Mouse (Mus musculus) forebrain, embryonic 12.5 days (tissue): Measurements from ENCODE around the gene Sox5. TPM values are rescaled to one million over a fixed set of nuclear protein-coding genes. Genes with fewer than 3 reads are reported as not detected.

Source experiments
- ATAC-seq: fragments of 200-750 bp; cut with Nextera tagmentation; 2 replicates; pipeline ENCODE4 v1.8.0; 2017; ENCODE audit warnings: moderate TSS enrichment; ENCODE audit not compliant: low FRiP score
- H3K27ac ChIP-seq: fragments of 300-500 bp; sonication (generic); 2 replicates; pipeline ENCODE4 v1.5.1; 2016; ENCODE audit warnings: mild to moderate bottlenecking
- H3K27me3 ChIP-seq: fragments of 300-500 bp; sonication (generic); 2 replicates; pipeline ENCODE4 v1.6.1; 2016; ENCODE audit warnings: mild to moderate bottlenecking
- H3K36me3 ChIP-seq: fragments of 300-500 bp; sonication (generic); replicated peaks from 2 replicates; pipeline ENCODE4 v1.6.1; 2016; ENCODE audit warnings: mild to moderate bottlenecking
- H3K4me1 ChIP-seq: fragments of 300-500 bp; sonication (generic); 2 replicates; pipeline ENCODE4 v1.6.1; 2016
- H3K4me2 ChIP-seq: fragments of 300-500 bp; sonication (generic); 2 replicates; pipeline ENCODE4 v1.6.1; 2016; ENCODE audit warnings: mild to moderate bottlenecking, moderate library complexity
- H3K4me3 ChIP-seq: fragments of 300-500 bp; sonication (generic); replicated peaks from 2 replicates; pipeline ENCODE4 v1.5.1; 2016; ENCODE audit warnings: mild to moderate bottlenecking
- H3K9ac ChIP-seq: fragments of 300-500 bp; sonication (generic); 2 replicates; pipeline ENCODE4 v1.6.1; 2016; ENCODE audit warnings: mild to moderate bottlenecking
- H3K9me3 ChIP-seq: fragments of 300-500 bp; sonication (generic); 2 replicates; pipeline ENCODE4 v1.6.1; 2016
- whole genome bisulfite sequencing: fragments of 180-500 bp; shearing (Covaris S2); methylation state at CpG from one replicate; pipeline ENCODE4 v1.1.7; 2016; 5-methylcytosine and 5-hydroxymethylcytosine counted together
- polyA plus RNA-seq: library from polyadenylated mRNA; unstranded; fragments of >200 nt; fragmentation: Nextera tagmentation; extraction: Ambion mirVana; gene quantifications from 2 replicates; pipeline ENCODE4 v1.2.1, GENCODE M21; 2016

Sox5 gene
- polyA plus RNA-seq, 1 experiment from 2014 or later, result 89.0 TPM

DNA sequence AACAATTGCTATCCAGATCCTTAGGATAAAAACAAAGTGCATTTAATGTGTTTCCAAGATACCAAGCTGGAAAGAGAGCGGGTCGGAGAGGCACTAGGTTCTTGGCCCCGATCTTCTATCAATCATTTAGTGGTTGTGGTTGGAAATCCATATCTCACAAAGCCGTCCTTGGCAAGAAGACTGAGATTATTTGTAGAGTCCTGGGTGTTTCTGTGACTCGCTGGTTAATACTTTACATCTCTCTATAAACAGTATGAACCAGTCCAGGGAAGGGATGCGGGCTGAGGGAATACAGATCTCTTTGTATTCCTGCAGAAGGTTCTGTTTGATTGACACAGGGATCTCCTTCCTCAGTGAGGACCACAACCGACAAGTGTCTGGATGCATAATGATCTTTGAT, 714.3 kb downstream of the Sox5 start:
- Histone ChIP-seq H3K27me3 (no peaks in the 10 kb centered on the region), H3K36me3 (no peaks in the 10 kb centered on the region), H3K4me2 (no peak overlapping the region), H3K9me3 (no peaks in the 10 kb centered on the region), H3K4me1 (no peaks in the 10 kb centered on the region), H3K4me3 (no peak overlapping the region), H3K9ac (no peak overlapping the region), H3K27ac (no peak overlapping the region)
- no peak for ATAC-seq
- 90% methylated on average over 7 of the region's 7 CpGs for WGBS

DNA sequence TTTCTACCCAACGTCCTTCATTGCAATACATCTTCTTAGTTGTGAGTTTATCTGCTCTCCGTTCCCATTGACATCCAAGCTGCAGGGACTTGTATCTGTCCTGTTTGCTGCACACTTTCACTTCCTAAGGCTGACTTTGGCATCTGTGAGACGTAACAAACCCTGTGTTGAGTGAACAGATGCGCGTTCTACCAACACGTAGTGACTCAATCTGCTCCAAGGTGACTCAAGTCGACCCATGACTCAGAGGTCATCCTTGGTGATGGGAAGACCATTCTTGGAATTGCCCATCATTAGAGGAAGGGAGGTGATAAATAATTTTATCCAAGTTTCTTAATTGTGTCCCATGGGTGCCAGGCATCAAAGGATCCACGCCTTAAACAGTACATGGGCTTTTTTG, 719.3 kb downstream of the Sox5 start:
- 93% methylated on average over 8 of the region's 8 CpGs for WGBS
- Histone ChIP-seq H3K27me3 (no peaks in the 10 kb centered on the region), H3K4me1 (peaks cover 3% of the 10 kb centered on the region; the same call in 1 of the 2 replicates), H3K9ac (no peak overlapping the region), H3K4me2 (no peak overlapping the region), H3K9me3 (no peaks in the 10 kb centered on the region), H3K4me3 (no peak overlapping the region), H3K36me3 (no peaks in the 10 kb centered on the region), H3K27ac (no peak overlapping the region)
- ATAC-seq, result no peak

DNA sequence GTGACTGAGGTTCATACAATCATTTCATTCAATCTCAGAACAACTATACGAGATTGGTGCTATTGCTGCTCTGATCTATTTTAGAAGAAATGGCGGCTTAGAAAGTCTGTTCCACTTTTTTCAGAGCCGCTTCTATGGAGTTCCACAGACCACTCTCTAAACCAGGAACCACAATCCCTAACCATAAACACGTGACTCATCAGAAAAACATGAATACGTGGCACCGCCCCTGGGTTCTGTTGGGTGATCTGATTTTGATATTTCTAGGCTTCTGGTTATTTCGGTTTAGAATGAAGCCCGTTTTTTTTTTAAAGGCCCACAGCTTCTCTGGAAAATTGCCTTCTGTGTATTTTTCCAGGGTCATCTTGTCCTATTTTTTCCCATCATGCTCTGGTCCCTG, 720.0 kb downstream of the Sox5 start:
- H3K9me3 ChIP-seq, result no peaks in the 10 kb centered on the region
- WGBS, result 95% methylated on average over 8 of the region's 8 CpGs
- no peaks in the 10 kb centered on the region for H3K36me3 ChIP-seq
- no peak overlapping the region for H3K4me2 ChIP-seq
- no peak overlapping the region for H3K4me3 ChIP-seq
- no peak overlapping the region for H3K9ac ChIP-seq
- no peaks in the 10 kb centered on the region for H3K27me3 ChIP-seq
- no peak for ATAC-seq
- no peak overlapping the region for H3K27ac ChIP-seq
- peaks cover 9% of the 10 kb centered on the region for H3K4me1 ChIP-seq

DNA sequence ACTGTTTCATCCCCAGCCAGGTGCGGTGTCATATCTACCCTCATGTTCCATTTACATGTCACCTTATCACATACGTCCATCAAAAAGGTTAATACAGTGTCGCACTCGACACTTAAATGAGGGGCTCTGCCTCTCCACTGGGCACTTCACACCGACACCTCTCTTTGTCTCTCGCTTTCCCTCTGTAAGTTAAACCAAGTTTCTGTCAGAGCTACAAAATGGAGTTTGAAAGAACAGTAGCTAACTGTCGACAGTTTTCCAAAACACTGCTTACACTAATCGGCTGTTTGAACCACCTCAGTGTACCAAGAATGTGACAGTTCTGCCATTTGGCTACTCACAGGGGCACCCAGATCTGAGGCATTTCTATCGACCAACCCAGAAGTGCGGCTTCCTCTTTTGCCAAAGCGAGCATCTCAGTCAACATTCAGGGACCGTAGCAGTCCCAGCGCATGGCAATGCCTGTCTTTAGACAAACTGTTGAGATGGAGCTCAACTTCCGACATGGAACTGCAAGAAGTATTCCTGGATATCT, 724.6 kb downstream of the Sox5 start:
- H3K4me3 ChIP-seq, result no peak overlapping the region
- H3K9ac ChIP-seq, result no peak overlapping the region
- no peak overlapping the region; the same call in 1 of the 2 replicates for H3K4me2 ChIP-seq
- WGBS, result 57% methylated on average over 14 of the region's 14 CpGs
- H3K36me3 ChIP-seq, result no peaks in the 10 kb centered on the region
- peak; percentile 72 for ATAC-seq
- H3K27ac ChIP-seq, result peak overlapping the region; percentile 85
- H3K27me3 ChIP-seq, result no peaks in the 10 kb centered on the region
- H3K9me3 ChIP-seq, result no peaks in the 10 kb centered on the region
- peaks cover 23% of the 10 kb centered on the region for H3K4me1 ChIP-seq

DNA sequence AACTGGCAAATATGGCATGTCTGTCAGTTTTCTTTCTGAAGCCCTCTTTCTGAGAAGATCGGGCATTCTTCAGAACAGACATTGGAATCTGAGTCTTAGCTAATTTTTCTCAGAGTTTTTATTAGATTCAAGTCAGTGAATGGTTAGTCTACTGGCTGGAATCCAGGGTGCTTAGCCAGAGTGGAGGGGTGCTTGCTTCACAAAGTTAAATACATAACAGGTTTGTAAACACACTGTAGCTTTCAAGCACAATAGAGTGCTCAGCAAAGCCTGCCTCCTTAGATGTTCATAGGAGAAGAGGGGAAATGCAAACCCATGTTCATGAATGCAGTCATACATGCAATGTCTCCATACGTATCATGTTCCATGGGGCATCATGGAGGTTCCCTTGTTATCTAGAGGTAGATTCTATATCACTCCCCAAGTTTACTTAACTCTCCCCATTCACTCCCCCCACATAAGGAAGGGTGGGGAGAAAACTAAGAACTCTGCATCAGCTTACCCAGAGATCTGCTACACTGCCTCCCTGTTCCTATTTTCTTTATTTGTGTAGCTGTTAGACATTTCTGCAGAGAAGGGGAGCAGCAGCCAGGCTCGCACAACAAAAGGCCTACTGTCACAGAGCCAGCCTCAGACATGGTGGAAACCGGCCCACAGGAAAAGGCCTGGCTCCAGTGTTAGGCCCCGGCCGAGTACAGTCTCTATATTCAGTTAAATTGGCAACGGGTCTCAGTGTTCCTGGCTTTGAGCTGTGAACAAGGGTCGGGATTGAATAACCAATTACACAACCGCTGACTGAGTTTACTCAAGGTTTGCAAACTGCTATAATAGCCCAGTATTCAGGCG, 725.3 kb downstream of the Sox5 start:
- Histone ChIP-seq H3K27me3 (no peaks in the 10 kb centered on the region), H3K9ac (no peak overlapping the region), H3K4me2 (no peak overlapping the region; the same call in 1 of the 2 replicates), H3K4me3 (no peak overlapping the region), H3K4me1 (peaks cover 23% of the 10 kb centered on the region), H3K36me3 (no peaks in the 10 kb centered on the region), H3K27ac (peak overlapping the region; percentile 85), H3K9me3 (no peaks in the 10 kb centered on the region)
- WGBS, result 37% methylated on average over 10 of the region's 10 CpGs
- ATAC-seq, result peak; percentile 89

DNA sequence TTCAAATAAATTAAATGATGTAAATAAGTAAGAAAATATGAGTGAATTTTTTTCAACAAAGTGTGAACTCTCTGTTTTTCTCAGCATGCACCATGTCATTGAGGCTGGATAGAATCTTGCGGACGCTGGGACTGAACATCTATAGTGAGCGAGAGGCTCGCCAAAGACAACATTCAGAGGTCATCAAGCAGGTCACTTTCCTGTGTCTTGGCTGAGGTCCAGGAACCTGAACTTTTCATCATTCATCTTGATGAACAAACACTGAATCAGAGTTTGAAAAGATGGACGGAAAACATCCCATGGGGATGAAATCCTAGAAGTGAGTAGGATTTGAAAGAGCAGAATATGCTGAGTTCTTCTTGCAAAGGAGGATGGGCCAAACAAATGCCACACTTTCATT, 729.3 kb downstream of the Sox5 start:
- Histone ChIP-seq H3K36me3 (no peaks in the 10 kb centered on the region), H3K27me3 (no peaks in the 10 kb centered on the region), H3K4me1 (peaks cover 21% of the 10 kb centered on the region), H3K9ac (no peak overlapping the region), H3K27ac (no peak overlapping the region), H3K9me3 (no peaks in the 10 kb centered on the region), H3K4me2 (no peak overlapping the region), H3K4me3 (no peak overlapping the region)
- WGBS, result 86% methylated on average over 5 of the region's 5 CpGs
- ATAC-seq, result no peak

DNA sequence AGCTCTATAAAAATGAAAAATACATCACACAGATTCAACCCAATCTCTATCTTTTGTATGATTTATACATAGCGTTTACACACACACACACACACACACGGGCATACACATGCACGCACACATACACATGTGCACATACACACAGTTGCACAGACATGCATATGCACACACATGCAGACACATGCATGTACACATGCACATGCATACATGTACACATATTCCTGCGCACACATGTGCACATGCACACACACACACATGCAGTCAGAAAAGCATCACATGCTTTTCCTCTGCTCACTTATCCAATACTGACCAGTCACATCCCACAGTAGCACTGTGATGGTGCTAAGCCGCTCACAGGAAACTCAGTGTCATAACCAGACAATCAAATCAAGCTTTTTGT, 730.5 kb downstream of the Sox5 start:
- H3K9ac ChIP-seq, result no peak overlapping the region
- no peaks in the 10 kb centered on the region for H3K36me3 ChIP-seq
- H3K27ac ChIP-seq, result no peak overlapping the region
- no peaks in the 10 kb centered on the region for H3K27me3 ChIP-seq
- peaks cover 9% of the 10 kb centered on the region for H3K4me1 ChIP-seq
- no peaks in the 10 kb centered on the region for H3K9me3 ChIP-seq
- no peak overlapping the region for H3K4me2 ChIP-seq
- ATAC-seq, result no peak
- H3K4me3 ChIP-seq, result no peak overlapping the region
- 98% methylated on average over 5 of the region's 5 CpGs for WGBS

DNA sequence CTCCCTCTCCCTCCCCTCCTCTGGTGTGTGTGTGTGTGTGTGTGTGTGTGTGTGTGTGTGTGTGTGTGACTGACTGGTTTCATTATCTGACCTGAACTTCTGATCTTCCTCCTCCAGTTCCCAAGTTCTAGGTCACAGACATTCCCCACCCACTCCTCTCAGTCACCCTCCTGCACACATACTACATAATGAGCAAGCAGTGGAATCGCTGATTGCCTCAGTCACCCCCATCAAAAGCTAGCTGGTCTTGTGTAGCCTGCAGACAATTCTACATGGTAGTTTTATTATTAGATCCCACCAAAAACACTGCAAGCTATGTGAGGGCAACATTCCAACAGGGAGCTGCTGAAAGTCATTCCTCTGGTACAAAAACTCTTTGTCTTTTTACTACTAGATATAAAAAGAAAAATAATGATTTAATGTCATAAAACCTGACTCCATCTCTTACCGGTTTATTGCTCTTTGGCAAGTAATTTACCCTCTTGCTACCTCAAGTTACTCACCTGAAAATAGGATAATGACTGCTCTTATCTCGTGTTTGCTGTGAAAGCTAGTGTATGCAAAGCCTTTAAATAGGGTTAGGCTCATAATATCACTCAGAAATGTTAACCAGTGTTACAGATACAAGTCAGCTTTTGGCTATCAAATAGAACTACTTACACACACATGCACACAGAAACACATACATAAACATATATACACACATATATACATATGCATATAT, 733.4 kb downstream of the Sox5 start:
- peaks cover 23% of the 10 kb centered on the region for H3K4me1 ChIP-seq
- H3K4me3 ChIP-seq, result no peak overlapping the region
- H3K9ac ChIP-seq, result no peak overlapping the region
- 85% methylated on average over 3 of the region's 3 CpGs for WGBS
- no peaks in the 10 kb centered on the region for H3K27me3 ChIP-seq
- no peaks in the 10 kb centered on the region for H3K36me3 ChIP-seq
- no peak for ATAC-seq
- no peaks in the 10 kb centered on the region for H3K9me3 ChIP-seq
- H3K27ac ChIP-seq, result no peak overlapping the region
- H3K4me2 ChIP-seq, result no peak overlapping the region

DNA sequence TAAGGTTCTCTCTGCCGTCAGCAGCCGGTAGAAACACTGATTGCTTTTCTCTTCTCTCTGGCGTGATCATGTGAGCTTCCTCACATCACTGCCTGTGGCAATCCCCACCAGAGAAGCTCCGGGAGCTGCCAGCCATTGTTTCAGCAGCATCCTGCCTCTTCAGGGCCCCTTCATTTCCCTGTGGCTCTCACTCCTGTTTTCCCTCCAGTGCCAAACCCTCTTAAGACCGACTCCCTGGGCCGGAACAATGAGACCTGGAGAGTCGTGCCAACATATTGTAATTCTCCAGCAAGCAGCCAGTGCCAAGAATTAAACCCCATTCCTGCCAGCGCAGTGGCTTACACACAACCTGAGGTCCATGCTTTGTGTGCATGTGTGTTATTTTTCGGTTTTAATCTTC, 736.3 kb downstream of the Sox5 start:
- Histone ChIP-seq H3K27ac (peak overlapping the region; percentile 75), H3K9ac (no peak overlapping the region)
- WGBS, result 18% methylated on average over 9 of the region's 9 CpGs

DNA sequence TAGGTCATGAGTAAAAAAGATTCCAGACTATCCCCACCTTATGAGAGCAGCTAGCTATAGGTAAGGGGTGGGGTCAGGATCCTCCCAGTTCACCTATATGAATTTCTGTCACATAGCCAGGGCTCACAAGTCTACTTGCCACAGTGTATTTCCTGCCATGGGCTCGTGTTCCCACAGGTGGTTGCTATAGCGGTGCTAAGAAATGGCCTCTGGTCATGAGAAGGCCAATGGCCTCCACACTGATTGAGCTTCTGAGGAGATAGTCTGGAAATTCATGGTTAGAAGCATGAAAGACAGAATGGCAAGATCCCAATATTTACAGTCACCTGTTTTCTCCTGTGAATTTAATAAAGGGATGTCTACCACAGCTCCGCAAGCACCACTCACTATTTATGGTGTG, 737.4 kb downstream of the Sox5 start:
- WGBS, result 90% methylated on average over 3 of the region's 3 CpGs
- Histone ChIP-seq H3K4me1 (peaks cover 54% of the 10 kb centered on the region), H3K9me3 (no peaks in the 10 kb centered on the region), H3K9ac (no peak overlapping the region), H3K27me3 (no peaks in the 10 kb centered on the region), H3K36me3 (no peaks in the 10 kb centered on the region), H3K4me3 (no peak overlapping the region), H3K4me2 (no peak overlapping the region), H3K27ac (no peak overlapping the region)
- no peak for ATAC-seq

More for the DNA sequence above, 736.3 kb downstream of the Sox5 start:
- Histone ChIP-seq H3K9me3 (no peaks in the 10 kb centered on the region), H3K4me1 (peaks cover 47% of the 10 kb centered on the region), H3K4me3 (no peak overlapping the region), H3K27me3 (no peaks in the 10 kb centered on the region), H3K4me2 (peak overlapping the region; percentile 24; the same call in 1 of the 2 replicates), H3K36me3 (no peaks in the 10 kb centered on the region)
- ATAC-seq, result peak; percentile 48

DNA sequence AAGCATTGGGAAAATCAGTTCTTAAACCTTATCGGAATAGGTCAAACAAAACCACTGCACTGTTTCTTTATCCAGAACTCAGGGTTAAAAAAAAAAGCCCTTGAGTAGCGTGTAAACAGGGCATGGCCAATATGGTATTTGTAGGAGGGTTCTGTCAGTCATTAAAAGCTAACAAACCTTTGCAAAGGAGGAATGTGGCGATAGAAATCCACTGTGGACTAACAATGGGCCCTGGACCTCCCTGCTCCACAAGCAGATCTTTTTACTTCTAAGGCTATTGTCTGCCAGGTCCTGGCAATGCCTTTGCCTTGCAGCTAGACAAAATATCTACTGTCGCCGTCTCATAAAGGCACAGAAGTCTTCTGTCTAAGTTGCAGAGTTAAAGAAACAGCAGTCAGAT, 738.8 kb downstream of the Sox5 start:
- no peaks in the 10 kb centered on the region for H3K36me3 ChIP-seq
- H3K9me3 ChIP-seq, result no peaks in the 10 kb centered on the region
- H3K4me2 ChIP-seq, result no peak overlapping the region
- no peak overlapping the region for H3K4me3 ChIP-seq
- no peak for ATAC-seq
- no peak overlapping the region for H3K9ac ChIP-seq
- 0 out of 2 replicates have a peak overlapping the region, but pooled peaks have one; percentile 21 for H3K27ac ChIP-seq
- H3K27me3 ChIP-seq, result no peaks in the 10 kb centered on the region
- 8% methylated on average over 5 of the region's 5 CpGs for WGBS
- peaks cover 63% of the 10 kb centered on the region for H3K4me1 ChIP-seq

DNA sequence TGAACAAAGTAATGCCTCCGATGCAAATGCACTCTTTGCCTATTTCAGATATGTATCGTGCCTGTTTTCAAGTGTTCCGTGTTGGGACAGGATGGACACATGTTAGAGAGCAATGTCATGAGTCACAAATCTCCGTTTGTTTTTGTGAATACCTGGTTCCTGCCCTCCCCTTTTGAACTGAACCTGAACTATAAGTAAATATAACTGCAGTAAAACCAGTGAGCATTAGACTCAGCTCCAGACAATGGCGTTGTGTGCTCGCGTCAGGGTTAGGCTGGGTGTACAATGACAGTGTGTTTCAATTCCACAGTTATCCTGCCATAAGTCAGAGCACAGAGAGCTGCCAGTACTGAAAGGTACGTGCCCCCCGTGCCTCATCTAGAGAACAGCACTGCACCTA, 739.8 kb downstream of the Sox5 start:
- Histone ChIP-seq H3K27me3 (no peaks in the 10 kb centered on the region), H3K9me3 (no peaks in the 10 kb centered on the region), H3K36me3 (no peaks in the 10 kb centered on the region; the same call in 1 of the 2 replicates), H3K9ac (no peak overlapping the region), H3K27ac (no peak overlapping the region), H3K4me1 (peaks cover 63% of the 10 kb centered on the region), H3K4me2 (no peak overlapping the region), H3K4me3 (no peak overlapping the region)
- no peak for ATAC-seq
- 46% methylated on average over 9 of the region's 9 CpGs for WGBS
